Mouse (Mus musculus): ENCODE results near the gene Coasy.

Coasy gene

DNA sequence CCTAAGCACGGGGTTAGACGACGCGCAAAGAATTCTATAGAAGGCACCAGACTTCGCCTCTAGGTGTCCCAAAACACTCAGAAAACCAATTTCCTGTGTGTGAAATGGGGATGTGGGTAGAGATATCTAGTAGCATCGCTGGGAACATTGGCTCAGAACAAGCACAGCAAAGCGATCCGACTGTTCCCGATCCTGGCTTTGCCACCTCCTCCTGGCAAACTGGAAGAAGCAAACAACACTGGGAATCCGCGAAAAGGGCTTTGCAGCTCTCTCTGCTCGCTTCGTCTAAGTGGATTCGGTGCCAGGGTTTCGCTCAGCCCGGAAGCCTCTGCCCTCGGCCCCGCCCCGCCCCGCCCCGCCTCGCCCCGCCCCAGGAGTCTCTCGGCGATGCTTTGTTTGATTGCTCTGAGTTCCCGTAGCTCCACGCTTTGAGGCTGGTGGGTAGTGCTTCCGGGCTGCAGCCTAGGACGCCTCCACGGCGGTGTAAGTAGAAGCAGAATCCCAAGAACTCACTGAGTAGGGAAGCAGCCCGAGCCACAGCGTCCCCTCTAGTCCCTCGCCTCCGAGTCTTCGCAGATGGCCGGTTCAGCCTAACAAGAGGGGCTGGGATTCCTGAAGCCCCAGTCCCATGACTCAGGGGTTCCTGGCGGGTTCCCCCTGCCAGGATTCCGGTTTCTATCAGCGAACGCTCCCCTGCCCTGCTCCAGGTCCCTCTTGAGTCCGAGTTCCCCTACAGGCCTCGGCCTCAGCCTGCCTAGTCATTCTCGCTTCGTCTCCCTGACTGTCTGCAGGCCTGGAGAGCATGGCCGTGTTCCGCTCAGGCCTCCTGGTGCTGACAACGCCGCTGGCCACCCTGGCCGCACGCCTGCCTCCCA is at the start of gene Coasy:
TSS of gene Coasy (plus strand) at position 358 of the 875 bp plus-strand sequence.
- DNase-seq (ENCODE audit: low spot score in 2 of 2), result peak; percentile 76 to 80

- no peak for DNase-seq (ENCODE audit: low spot score in 2 of 2)
Observed at GRCm38 (mm10) chr11:101033856-101034500, 48.4 kb upstream of the Coasy start.

DNA sequence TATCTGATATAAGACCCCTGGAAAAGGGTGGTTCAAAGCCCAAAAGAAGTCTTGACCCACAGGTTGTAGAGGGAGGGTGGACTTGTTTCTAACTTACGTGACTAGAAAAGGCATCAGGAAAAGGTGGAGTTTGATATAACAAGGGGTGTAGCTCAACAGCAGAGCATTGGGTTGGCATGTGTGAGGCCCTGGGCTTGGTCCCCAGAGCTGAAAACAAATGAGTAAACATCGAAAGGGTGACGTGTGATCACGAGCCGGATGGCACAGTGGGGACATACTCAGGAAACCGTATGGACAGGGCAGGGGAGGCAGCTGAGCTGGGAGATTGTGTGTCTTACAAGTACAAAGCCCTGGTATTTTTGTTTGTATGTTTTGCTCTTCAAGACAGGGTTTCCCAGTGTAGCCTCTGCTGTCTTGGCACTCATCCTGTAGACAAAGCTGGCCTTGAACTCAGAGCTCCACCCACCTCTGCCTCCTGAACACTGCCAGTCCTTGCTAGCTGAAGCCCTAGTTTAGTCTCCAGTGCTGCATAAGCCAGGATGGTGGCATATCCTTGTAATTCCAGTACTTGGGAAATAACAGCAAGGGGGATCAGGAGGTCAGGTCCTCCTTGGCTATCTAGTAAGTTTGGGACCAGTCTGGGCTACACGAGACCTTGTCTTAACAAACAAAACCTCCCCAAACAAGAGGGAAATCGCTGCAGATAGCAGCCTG is 47.6 kb upstream of the Coasy start:
- DNase-seq (ENCODE audit: low spot score in 2 of 2), result no peak

GRCm38 (mm10) chr11:101035328-101035695 is 47.1 kb upstream of the Coasy start:
- no peak for DNase-seq (ENCODE audit: low spot score in 2 of 2)

DNA sequence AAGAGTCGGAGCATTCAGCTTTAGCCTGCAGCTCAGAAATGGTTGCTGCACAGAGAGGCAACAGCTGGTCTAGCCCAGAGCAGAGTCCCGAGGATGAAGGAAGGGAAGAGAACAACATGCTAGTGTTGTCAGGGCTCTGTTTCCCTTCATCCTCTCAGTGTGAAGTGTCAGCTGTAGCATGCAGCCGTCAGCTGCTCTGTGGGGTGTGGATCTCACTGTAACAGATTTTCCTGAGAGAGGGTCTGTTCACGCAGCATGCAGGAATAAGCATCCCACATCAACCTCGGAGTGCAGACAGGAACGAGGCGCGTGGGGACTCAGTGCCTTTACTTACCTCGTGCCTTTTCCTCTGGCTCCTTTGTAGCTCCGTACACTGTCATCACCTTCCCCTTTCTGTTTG is 44.6 kb upstream of the Coasy start:
- no peak for DNase-seq (ENCODE audit: low spot score in 2 of 2)

DNA sequence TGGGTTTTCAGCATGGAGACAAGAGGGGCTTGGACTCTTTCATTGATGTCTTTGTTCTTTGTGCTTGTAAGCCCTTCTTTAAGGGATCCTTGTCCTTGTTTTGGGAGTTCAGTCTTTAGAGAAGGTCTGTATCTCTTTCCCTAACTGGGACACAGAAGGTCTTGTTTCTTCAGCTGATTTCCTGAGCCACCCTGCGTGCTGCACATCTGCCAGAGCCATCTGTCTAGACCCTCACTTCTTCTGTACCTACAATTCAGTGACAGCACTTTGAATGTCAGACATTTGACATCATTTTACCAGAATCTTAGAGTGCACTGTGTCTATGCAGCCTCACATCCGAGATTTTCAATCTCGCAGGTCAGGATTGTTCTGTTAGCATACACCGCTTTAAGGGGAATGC is 36.5 kb upstream of the Coasy start:
- DNase-seq (ENCODE audit: low spot score in 2 of 2), result no peak

DNA sequence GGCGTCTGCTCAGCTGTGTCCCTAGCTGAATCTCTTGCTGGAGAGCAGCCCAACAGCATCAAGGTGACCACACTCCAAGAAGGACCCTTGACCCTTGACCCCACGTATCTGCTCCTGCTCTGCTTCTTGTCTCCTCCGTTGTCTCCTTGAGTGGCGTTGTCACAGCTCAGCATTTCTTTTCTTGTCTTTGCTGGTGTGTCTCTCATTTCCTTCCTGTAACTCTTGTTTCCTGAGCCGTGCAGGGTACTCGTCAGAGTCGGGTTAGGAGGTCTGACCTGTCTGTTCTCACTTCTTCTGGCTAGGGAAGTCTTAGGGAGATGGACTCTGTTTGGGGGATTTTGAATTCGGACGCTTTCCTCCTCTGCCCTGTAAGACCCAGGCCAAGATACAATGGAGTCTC is 35.9 kb upstream of the Coasy start:
- DNase-seq (ENCODE audit: low spot score in 2 of 2), result no peak

GRCm38 (mm10) chr11:101047502-101047901 is 34.9 kb upstream of the Coasy start:
- DNase-seq (ENCODE audit: low spot score in 2 of 2), result no peak

- DNase-seq (ENCODE audit: low spot score in 2 of 2), result no peak
Observed at GRCm38 (mm10) chr11:101050359-101050758, 32.0 kb upstream of the Coasy start.

DNA sequence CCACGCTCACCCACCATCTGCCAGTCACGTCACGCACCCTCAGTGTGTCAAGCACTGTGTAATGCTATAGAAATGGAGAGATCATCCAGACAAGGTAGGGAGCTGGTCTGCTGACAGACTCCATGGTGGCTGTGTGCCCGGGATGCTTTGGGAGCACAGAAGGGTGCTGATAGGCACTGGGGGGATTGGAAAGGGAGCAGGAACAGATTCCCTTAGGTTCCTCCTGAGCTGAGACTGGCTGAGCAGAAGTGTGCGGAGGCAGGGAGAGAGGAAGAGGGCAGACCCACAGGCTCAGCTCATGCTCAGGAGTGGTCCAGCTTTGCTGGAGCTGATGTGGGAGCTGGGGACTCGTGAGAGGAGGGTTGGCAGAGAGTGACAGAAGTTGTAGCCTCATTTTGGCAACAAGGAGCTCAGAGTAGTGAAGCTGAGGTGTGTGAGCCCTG is 31.3 kb upstream of the Coasy start:
- DNase-seq (ENCODE audit: low spot score in 2 of 2), result no peak

GRCm38 (mm10) chr11:101051617-101052016 is 30.7 kb upstream of the Coasy start:
- no peak for DNase-seq (ENCODE audit: low spot score in 2 of 2)

GRCm38 (mm10) chr11:101052751-101053473 is 29.5 kb upstream of the Coasy start:
- DNase-seq (ENCODE audit: low spot score in 2 of 2), result no peak

DNA sequence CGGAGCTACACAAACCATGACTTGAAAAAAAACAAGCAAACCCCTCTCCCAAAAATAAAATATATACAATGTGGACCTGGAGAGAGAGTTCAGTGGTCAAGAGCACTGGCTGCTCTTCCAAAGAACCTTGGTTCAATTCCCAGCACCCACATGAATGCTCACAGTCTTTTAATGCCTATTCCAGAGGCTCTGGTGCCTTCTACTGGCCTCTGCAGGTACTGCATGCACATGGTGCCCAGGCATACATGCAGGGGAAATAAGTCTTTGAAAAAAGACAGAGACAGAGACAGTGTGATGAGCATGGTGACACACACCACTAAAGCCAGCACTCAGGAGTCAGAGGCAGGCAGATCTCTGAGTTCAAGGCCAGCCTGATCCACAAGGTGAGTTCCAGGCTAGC is 28.4 kb upstream of the Coasy start:
- no peak for DNase-seq (ENCODE audit: low spot score in 2 of 2)

GRCm38 (mm10) chr11:101055418-101055817 is 26.9 kb upstream of the Coasy start:
- DNase-seq (ENCODE audit: low spot score in 2 of 2), result no peak

DNA sequence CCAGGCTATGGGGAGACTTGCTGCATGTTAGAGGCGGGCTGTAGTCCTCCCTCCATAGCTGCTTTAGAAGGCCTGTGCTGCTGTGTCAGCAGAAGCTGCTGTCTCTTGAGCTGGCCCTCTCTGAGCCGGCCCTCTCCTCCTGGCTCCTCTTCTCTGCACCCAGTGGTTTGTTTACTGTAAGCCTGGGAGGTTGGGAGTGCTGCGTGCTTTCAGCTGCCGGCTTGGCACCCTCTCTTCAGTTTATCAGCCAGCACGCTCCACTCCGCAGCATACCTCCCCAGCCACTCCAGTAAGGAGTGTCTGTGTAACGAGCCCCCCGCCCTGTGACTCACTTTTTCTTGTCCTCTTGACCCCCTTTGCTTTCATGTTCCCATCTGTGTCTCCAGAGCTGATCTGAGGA is 25.5 kb upstream of the Coasy start:
- no peak for DNase-seq (ENCODE audit: low spot score in 2 of 2)

GRCm38 (mm10) chr11:101057860-101058259 is 24.5 kb upstream of the Coasy start:
- peak; percentile 79 to 86 for DNase-seq (ENCODE audit: low spot score in 2 of 2)

DNA sequence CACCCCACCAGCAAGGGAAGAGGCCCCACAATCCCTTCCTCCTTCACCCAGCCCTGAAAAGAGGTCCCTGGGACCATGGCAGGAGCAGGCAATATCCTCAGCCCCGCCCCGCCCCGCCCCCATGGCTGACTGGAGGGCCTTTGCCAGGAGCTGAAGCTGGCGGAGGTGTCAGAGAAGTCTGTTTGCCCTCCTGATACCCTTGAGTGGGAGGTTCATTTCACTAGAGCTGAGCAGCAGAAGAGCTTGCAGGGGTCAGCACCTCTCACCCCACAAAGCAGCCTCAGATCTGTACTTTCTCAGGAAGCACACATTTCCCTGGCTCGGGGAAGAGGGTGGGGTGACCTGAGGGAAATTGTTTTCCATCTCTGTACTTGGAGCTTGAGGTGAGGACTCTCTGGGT is 23.6 kb upstream of the Coasy start:
- no peak for DNase-seq (ENCODE audit: low spot score in 2 of 2)

DNA sequence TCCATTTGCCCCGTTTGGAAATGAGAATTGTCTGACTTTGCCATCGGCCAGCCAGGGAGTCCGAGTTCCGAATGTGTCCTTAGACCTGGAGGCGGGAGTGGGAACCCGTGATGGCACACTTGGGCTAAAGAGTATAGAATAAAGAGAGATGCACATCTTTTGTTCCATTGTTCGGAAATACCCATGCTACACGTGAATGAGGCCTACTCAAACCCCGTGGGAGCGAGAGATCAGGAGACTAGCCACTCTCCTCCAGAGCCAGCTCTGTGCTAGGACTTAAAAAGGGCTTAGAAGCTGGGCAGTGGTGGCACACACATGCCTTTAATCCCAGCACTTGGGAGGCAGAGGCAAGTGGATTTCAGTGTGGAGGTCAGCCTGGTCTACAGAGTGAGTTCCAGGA is 22.9 kb upstream of the Coasy start:
- no peak for DNase-seq (ENCODE audit: low spot score in 2 of 2)

GRCm38 (mm10) chr11:101060126-101060525 is 22.2 kb upstream of the Coasy start:
- no peak for DNase-seq (ENCODE audit: low spot score in 2 of 2)

GRCm38 (mm10) chr11:101061049-101061448 is 21.3 kb upstream of the Coasy start:
- no peak for DNase-seq (ENCODE audit: low spot score in 2 of 2)

DNA sequence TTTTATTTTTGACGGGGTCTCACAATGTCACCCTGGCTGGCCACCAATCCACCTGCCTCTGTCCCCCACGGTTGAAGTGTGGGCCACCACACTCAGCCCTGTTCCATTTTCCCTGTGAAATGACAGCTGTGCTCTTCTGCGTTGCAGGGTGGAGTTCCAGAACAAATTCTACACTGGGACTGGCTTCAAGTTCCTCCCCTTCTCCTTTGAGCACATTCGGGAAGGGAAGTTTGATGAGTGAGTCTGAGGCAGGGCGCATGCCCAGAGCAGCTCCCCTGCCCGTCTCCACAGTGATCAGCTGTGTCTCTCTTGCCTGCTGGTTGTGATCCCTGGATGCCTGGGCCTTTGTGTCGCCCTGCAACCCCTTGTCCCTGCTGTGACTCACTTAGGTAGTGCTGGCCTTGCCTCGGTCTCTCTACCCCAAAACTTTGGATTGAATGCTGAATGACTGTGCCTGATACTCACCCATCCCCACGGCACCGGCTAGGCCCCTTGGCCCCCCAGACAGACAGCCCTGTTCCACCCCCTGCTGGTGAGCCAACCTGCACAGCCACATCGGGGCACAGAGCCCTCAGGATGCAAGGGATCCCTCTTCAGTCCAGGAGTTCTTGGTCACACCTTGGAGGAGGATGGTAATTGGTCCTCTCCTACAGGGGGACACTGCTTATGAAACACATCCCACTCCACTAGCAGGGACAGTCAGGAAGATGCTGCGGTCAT is 20.0 kb upstream of the Coasy start:
- no peak for DNase-seq (ENCODE audit: low spot score in 2 of 2)
